Comparison of ENCODE assay signal across 25 mouse cellular contexts in genomic region chr10:8447681-8448080, GRCm38 (mm10).
DNase-seq lines count a peak whose midpoint lies in the region; TF ChIP-seq lines count a peak whose summit lies in the region.
"Had no signal": no experiment of that assay in that cellular context is flagged by ENCODE, and none has a peak within 500 bp of the region (broad histone marks: within the 10 kb centered on the region; RNA-seq: fewer than 3 reads in every experiment).

No protein-coding gene starts in this region.

- no peaks in the 10 kb centered on the region for H3K36me3 ChIP-seq in kidney, adult 2 months (ENCODE audit: control insufficient read depth, insufficient read depth, low read length)
- H3K36me3 ChIP-seq: embryonic facial prominence, embryonic 13.5 days; heart, embryonic 12.5 days; liver, embryonic 15.5 days; lung, embryonic 15.5 days; midbrain, embryonic 10.5 days; midbrain, embryonic 15.5 days; neural tube, embryonic 15.5 days had no signal

- H3K4me1 ChIP-seq in kidney, adult 2 months (ENCODE audit: control insufficient read depth, insufficient read depth, low read length), result no peaks in the 10 kb centered on the region
- H3K4me1 ChIP-seq: heart, embryonic 12.5 days; liver, embryonic 15.5 days; midbrain, embryonic 10.5 days had no signal

- WGBS in kidney, adult 2 months, result 16% methylated on average over 5 of the region's 5 CpGs

- H3K27ac ChIP-seq in kidney, adult 2 months (ENCODE audit: insufficient read depth, low read depth, low read length), result no peak overlapping the region
- H3K27ac ChIP-seq: embryonic facial prominence, embryonic 13.5 days; kidney, postnatal 0 days; liver, embryonic 15.5 days; lung, embryonic 15.5 days; midbrain, embryonic 10.5 days; midbrain, embryonic 15.5 days; neural tube, embryonic 15.5 days had no signal

- H3K27me3 ChIP-seq in kidney, adult 2 months (replicated peaks; ENCODE audit: control insufficient read depth, insufficient read depth, low read length), result no peaks in the 10 kb centered on the region
- H3K27me3 ChIP-seq: CH12.LX; embryonic facial prominence, embryonic 13.5 days; heart, embryonic 12.5 days; liver, embryonic 15.5 days; lung, embryonic 15.5 days; midbrain, embryonic 15.5 days; neural tube, embryonic 15.5 days had no signal

- TF ChIP-seq CTCF in kidney, adult 2 months (conservative IDR thresholded peaks at IDR 0.05; ENCODE audit: insufficient read depth, insufficient read length, low read depth, low read length), result no peak

- no peak for TF ChIP-seq POLR2A in kidney, adult 2 months (IDR thresholded peaks at IDR 0.05; ENCODE audit: low read depth, low read length)

- H3K4me3 ChIP-seq in kidney, adult 2 months (ENCODE audit: insufficient read depth, low read depth, low read length), result no peak overlapping the region
- H3K4me3 ChIP-seq: embryonic facial prominence, embryonic 13.5 days; heart, embryonic 12.5 days; liver, embryonic 15.5 days; lung, embryonic 15.5 days; midbrain, embryonic 10.5 days; midbrain, embryonic 15.5 days; neural tube, embryonic 15.5 days had no signal

- peak; percentile 9 for DNase-seq in kidney, adult 2 months
- DNase-seq in kidney, postnatal 10 days, result no peak
- DNase-seq in 3T3-L1 (ENCODE audit: low read depth, low spot score), result peak; percentile 33
- DNase-seq in Muller cell, postnatal 12 days (ENCODE audit: inconsistent ontology term), result peak; percentile 71
- peak; percentile 95 for DNase-seq in fat pad, adult 2 months (ENCODE audit: extremely low read depth, low read depth, low spot score)
- no peak for DNase-seq in left cerebral cortex, adult 18-20 months (ENCODE audit: low spot score in 2 of 2)
- DNase-seq in heart, postnatal 4 days, result no peak
- DNase-seq: adrenal gland, postnatal 25 days; cerebellum, adult 11 months; gastrocnemius, postnatal 10 days; heart, adult 18-20 months; kidney, adult 18-20 months; left cerebral cortex, postnatal 4 days; liver; right cerebral cortex, postnatal 25 days; thymus, postnatal 25 days had no signal

Comparison
In these comparisons a context has a peak if more than half of its experiments do, and no peak if none do; other contexts are left out.
1. DNase-seq: peak in kidney, adult 2 months (single experiment), 3T3-L1 (single experiment), Muller cell, postnatal 12 days (single experiment) and fat pad, adult 2 months (single experiment); none in kidney, postnatal 10 days (single experiment), left cerebral cortex, adult 18-20 months (0 of 2) and heart, postnatal 4 days (single experiment).